Mouse (Mus musculus) heart, postnatal 0 days (tissue): ENCODE measurements at regions not wholly inside any gene's neighbourhood (a gene's known extent, or its start where the extent isn't known, plus 50 kb on each side); places are given as distances from the start of the nearest gene placed in this dataset.

Experiments used
- CTCF ChIP-seq: IDR thresholded peaks from 2 replicates; pipeline ENCODE4 v1.5.1; 2016; ENCODE audit warnings: antibody characterized with exemption, control low read depth, low read depth
- EP300 ChIP-seq: IDR thresholded peaks from 2 replicates; pipeline ENCODE4 v1.6.1; 2016; ENCODE audit warnings: antibody characterized with exemption, low read depth

- no peak for TF ChIP-seq EP300
- no peak for TF ChIP-seq CTCF
Measured at GRCm38 (mm10) chr11:113192086-113192856, 410.2 kb downstream of the Sox9 start.
